Mouse (Mus musculus): ENCODE measurements around the gene Arl8a. TPM values are rescaled to one million over a fixed set of nuclear protein-coding genes. Genes with fewer than 3 reads are reported as not detected.
A peak's percentile ranks its signal among the peaks of the same experiment; 100 is the strongest.

Arl8a gene
- polyA plus RNA-seq, 2 experiments from 2014 or later, result 10.3 to 10.6 TPM

GRCm38 (mm10) chr1:135133678-135134435 lies 12.8 kb upstream of the Arl8a start:
- ATAC-seq, result no peak

- no peak for ATAC-seq
These were observed 11.4 kb upstream of the Arl8a start for GRCm38 (mm10) chr1:135135111-135135787.

- ATAC-seq, result no peak
These were observed 10.1 kb upstream of the Arl8a start for GRCm38 (mm10) chr1:135136500-135136899.

GRCm38 (mm10) chr1:135139906-135140305 lies 6.7 kb upstream of the Arl8a start:
- ATAC-seq, result no peak

GRCm38 (mm10) chr1:135142452-135142851 lies 4.2 kb upstream of the Arl8a start:
- ATAC-seq, result no peak

- ATAC-seq, result peak; percentile 47
These were observed 2.7 kb upstream of the Arl8a start for GRCm38 (mm10) chr1:135143940-135144339.

GRCm38 (mm10) chr1:135146946-135147701 lies 500 bp downstream of the Arl8a start:
- peak; percentile 26 for ATAC-seq

- ATAC-seq, result no peak
These were observed 1.1 kb downstream of the Arl8a start for GRCm38 (mm10) chr1:135147702-135148058.

- ATAC-seq, result no peak
These were observed 1.9 kb downstream of the Arl8a start for GRCm38 (mm10) chr1:135148476-135148875.

- ATAC-seq, result no peak
These were observed 2.4 kb downstream of the Arl8a start for GRCm38 (mm10) chr1:135148996-135149395.

- ATAC-seq, result no peak
These were observed 7.4 kb downstream of the Arl8a start for GRCm38 (mm10) chr1:135154011-135154410.

- peak; percentile 80 for ATAC-seq
These were observed 7.9 kb downstream of the Arl8a start for GRCm38 (mm10) chr1:135154411-135154959.

- no peak for ATAC-seq
These were observed 9.7 kb downstream of the Arl8a start for GRCm38 (mm10) chr1:135156300-135156699.

GRCm38 (mm10) chr1:135158633-135159032 lies 12.0 kb downstream of the Arl8a start:
- ATAC-seq, result no peak

GRCm38 (mm10) chr1:135159074-135159473 lies 12.4 kb downstream of the Arl8a start:
- no peak for ATAC-seq

- ATAC-seq, result no peak
These were observed 13.0 kb downstream of the Arl8a start for GRCm38 (mm10) chr1:135159556-135160123.

- ATAC-seq, result no peak
These were observed 13.9 kb downstream of the Arl8a start for GRCm38 (mm10) chr1:135160411-135161050.

GRCm38 (mm10) chr1:135162720-135163119 lies 16.1 kb downstream of the Arl8a start:
- ATAC-seq, result no peak

GRCm38 (mm10) chr1:135167435-135167834 lies 20.8 kb downstream of the Arl8a start, which contains the start of gene Gpr37l1:
Gpr37l1 (minus strand) TSS chr1:135167681.
- no peak for ATAC-seq

- no peak for ATAC-seq
These were observed 22.0 kb downstream of the Arl8a start for GRCm38 (mm10) chr1:135168453-135169200.

GRCm38 (mm10) chr1:135169556-135170224 lies 23.1 kb downstream of the Arl8a start:
- ATAC-seq, result no peak

Data from activated CD4-positive, CD25-positive, alpha-beta regulatory T cell, adult 4 months (primary cell).